Mouse (Mus musculus) forebrain, embryonic 12.5 days (tissue): ENCODE data around the gene Acta1. TPM values are rescaled to one million over a fixed set of nuclear protein-coding genes. Genes with fewer than 3 reads are reported as not detected.

ENCODE experiments used
- ATAC-seq: fragments of 200-750 bp; cut with Nextera tagmentation; 2 replicates; pipeline ENCODE4 v1.8.0; 2017; ENCODE audit warnings: moderate TSS enrichment; ENCODE audit not compliant: low FRiP score
- H3K27ac ChIP-seq: fragments of 300-500 bp; sonication (generic); 2 replicates; pipeline ENCODE4 v1.5.1; 2016; ENCODE audit warnings: mild to moderate bottlenecking
- H3K27me3 ChIP-seq: fragments of 300-500 bp; sonication (generic); 2 replicates; pipeline ENCODE4 v1.6.1; 2016; ENCODE audit warnings: mild to moderate bottlenecking
- H3K36me3 ChIP-seq: fragments of 300-500 bp; sonication (generic); replicated peaks from 2 replicates; pipeline ENCODE4 v1.6.1; 2016; ENCODE audit warnings: mild to moderate bottlenecking
- H3K4me1 ChIP-seq: fragments of 300-500 bp; sonication (generic); 2 replicates; pipeline ENCODE4 v1.6.1; 2016
- H3K4me2 ChIP-seq: fragments of 300-500 bp; sonication (generic); 2 replicates; pipeline ENCODE4 v1.6.1; 2016; ENCODE audit warnings: mild to moderate bottlenecking, moderate library complexity
- H3K4me3 ChIP-seq: fragments of 300-500 bp; sonication (generic); replicated peaks from 2 replicates; pipeline ENCODE4 v1.5.1; 2016; ENCODE audit warnings: mild to moderate bottlenecking
- H3K9ac ChIP-seq: fragments of 300-500 bp; sonication (generic); 2 replicates; pipeline ENCODE4 v1.6.1; 2016; ENCODE audit warnings: mild to moderate bottlenecking
- H3K9me3 ChIP-seq: fragments of 300-500 bp; sonication (generic); 2 replicates; pipeline ENCODE4 v1.6.1; 2016
- WGBS: fragments of 180-500 bp; shearing (Covaris S2); methylation state at CpG from one replicate; pipeline ENCODE4 v1.1.7; 2016; 5-methylcytosine and 5-hydroxymethylcytosine counted together
- polyA plus RNA-seq: library from polyadenylated mRNA; unstranded; fragments of >200 nt; fragmentation: Nextera tagmentation; extraction: Ambion mirVana; gene quantifications from 2 replicates; pipeline ENCODE4 v1.2.1, GENCODE M21; 2016

The Acta1 gene
- polyA plus RNA-seq, 1 experiment from 2014 or later = 2.4 TPM

DNA sequence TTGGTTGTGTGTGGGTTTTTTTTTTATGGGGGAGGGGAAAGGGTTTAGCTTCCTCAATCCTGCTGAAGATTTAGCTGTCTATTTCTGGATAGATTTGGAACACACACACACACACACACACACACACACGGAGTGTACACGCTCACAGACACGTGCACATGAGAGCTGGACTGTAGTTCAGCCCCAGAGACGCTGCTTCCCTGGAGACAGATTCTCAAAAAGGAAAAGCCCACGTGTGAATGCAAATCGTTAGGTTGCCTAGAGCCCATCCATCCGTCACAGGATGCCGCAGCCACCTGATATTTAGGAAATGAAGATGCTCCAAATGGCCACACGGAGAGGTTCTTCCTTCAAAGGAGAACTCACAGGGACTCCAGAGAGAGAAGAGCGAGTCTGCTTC lies 14.3 kb downstream of the Acta1 start:
- ATAC-seq = no peak
- H3K27me3 ChIP-seq = peaks cover 11% of the 10 kb centered on the region
- WGBS = 66% methylated on average over 10 of the region's 10 CpGs
- no peak overlapping the region for H3K4me3 ChIP-seq
- H3K36me3 ChIP-seq = no peaks in the 10 kb centered on the region
- H3K4me1 ChIP-seq = peaks cover 13% of the 10 kb centered on the region
- H3K4me2 ChIP-seq = no peak overlapping the region
- no peak overlapping the region for H3K27ac ChIP-seq
- no peaks in the 10 kb centered on the region for H3K9me3 ChIP-seq
- no peak overlapping the region for H3K9ac ChIP-seq

DNA sequence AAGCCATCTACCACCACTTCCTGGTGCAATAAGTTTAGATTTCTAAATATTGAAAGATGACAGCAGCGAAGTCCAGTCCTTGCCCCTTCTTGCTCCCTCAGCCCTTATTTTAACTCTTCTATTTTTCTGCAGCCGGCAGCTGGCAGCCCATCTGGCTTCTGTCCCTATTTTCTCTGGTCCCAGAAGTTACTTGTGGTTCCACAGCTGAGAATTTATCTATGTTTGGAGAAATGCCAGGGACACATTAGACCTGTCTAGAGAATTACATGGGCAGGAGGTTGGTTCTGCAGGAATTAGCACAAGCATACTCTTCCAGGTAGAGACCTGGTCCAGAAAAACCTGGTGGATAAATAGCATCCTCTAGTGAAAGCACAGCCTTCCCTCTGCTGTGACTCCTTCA lies 16.7 kb downstream of the Acta1 start:
- no peak overlapping the region for H3K9ac ChIP-seq
- H3K36me3 ChIP-seq = no peaks in the 10 kb centered on the region
- no peak overlapping the region for H3K4me2 ChIP-seq
- no peak overlapping the region for H3K27ac ChIP-seq
- no peak overlapping the region for H3K4me3 ChIP-seq
- no peaks in the 10 kb centered on the region for H3K9me3 ChIP-seq
- WGBS = 81% methylated on average over 2 of the region's 2 CpGs
- no peaks in the 10 kb centered on the region for H3K4me1 ChIP-seq
- ATAC-seq = no peak
- H3K27me3 ChIP-seq = no peaks in the 10 kb centered on the region; the same call in none of the 2 replicates

DNA sequence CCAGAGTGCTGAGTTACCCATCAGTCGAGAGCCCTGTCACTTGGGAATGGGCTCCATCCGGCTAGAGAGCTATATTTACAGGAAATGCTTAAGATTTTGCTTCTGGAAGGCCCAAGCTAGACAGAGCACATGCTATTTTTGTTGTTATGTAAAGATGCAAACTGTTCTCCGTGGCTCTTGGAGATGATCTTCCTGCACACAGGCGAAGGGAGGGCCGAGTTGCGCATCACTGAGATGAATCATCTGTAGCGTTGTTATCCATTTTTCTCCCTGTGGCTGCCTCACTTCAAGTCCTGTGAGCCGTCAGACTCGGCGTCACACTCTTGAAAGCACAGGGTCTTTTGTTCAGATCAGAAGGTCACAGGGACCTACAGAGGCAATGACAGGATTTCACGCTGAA lies 20.2 kb downstream of the Acta1 start:
- Histone ChIP-seq H3K27me3 (no peaks in the 10 kb centered on the region), H3K9me3 (no peaks in the 10 kb centered on the region), H3K4me2 (no peak overlapping the region), H3K4me1 (no peaks in the 10 kb centered on the region), H3K36me3 (no peaks in the 10 kb centered on the region), H3K9ac (no peak overlapping the region), H3K27ac (no peak overlapping the region), H3K4me3 (no peak overlapping the region)
- no peak for ATAC-seq
- 84% methylated on average over 11 of the region's 11 CpGs for WGBS

DNA sequence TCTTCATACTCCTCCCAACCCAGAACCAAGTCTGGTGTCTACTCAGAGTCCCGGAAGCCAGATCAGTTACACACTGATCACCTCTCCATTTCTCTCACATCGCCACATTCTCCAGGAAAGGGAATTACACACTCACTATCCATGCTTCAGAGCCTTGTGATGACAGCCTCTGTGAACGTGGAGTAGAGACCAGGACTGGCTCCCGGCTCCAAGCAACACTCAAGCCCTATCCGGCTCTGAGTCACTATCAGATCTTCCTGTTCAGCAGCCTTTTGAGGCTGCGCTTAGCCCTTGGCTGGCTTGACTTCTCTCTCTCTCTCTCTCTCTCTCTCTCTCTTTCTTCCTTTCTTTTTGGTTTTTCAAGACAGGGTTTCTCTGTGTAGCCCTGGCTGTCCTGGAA lies 21.2 kb downstream of the Acta1 start:
- H3K36me3 ChIP-seq = no peaks in the 10 kb centered on the region
- no peaks in the 10 kb centered on the region for H3K4me1 ChIP-seq
- H3K27ac ChIP-seq = no peak overlapping the region
- no peak overlapping the region for H3K4me2 ChIP-seq
- no peaks in the 10 kb centered on the region for H3K27me3 ChIP-seq
- no peak for ATAC-seq
- 86% methylated on average over 6 of the region's 6 CpGs for WGBS
- no peak overlapping the region for H3K9ac ChIP-seq
- H3K4me3 ChIP-seq = no peak overlapping the region
- no peaks in the 10 kb centered on the region for H3K9me3 ChIP-seq

DNA sequence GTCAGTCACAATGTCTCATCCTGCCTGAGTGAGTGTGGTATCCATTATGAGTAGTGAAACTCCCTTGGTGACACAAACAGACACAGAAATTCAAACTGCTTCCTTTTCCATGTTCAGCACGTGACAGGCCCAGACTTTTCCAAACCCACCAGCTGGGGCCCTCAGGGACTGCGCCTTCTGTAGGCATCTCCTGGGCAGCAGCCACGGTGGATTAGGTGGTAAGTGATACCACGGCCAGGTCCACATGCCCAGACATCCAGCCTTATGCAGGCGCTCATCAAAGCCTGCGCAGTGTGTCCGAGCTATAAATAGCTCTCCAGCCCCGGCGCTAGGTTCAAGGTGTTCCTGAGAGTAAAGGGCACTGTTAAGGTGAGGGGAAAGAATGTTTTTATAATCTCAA lies 22.5 kb downstream of the Acta1 start:
- Histone ChIP-seq H3K36me3 (no peaks in the 10 kb centered on the region), H3K4me1 (peaks cover 3% of the 10 kb centered on the region), H3K9me3 (no peaks in the 10 kb centered on the region), H3K27me3 (no peaks in the 10 kb centered on the region), H3K4me3 (no peak overlapping the region), H3K9ac (no peak overlapping the region), H3K4me2 (no peak overlapping the region), H3K27ac (no peak overlapping the region)
- WGBS = 85% methylated on average over 9 of the region's 9 CpGs
- no peak for ATAC-seq

DNA sequence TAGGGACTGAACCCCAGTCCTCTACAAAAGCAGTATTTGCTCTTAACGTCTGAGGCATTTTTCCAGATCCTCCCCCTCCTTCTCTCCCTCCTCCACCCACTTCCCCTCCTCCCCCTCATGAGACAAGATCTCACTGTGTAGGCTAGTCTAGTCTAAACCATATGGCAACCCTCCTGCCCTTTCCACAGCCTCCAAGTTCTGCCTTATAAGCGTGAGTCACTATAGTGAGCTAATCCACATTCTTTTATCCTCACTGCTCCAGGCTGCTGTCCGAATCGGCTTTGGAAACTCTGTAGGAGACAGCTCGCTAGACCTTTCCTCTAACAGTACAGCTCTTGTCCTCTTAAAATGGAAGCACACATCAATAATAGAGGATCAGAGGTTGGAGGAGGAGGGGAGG lies 27.6 kb downstream of the Acta1 start:
- no peak overlapping the region for H3K4me2 ChIP-seq
- H3K36me3 ChIP-seq = no peaks in the 10 kb centered on the region
- H3K27me3 ChIP-seq = peaks cover 15% of the 10 kb centered on the region
- H3K9me3 ChIP-seq = no peaks in the 10 kb centered on the region
- H3K9ac ChIP-seq = no peak overlapping the region
- H3K27ac ChIP-seq = no peak overlapping the region
- WGBS = 18% methylated on average over 5 of the region's 5 CpGs
- H3K4me1 ChIP-seq = peaks cover 10% of the 10 kb centered on the region
- H3K4me3 ChIP-seq = no peak overlapping the region
- no peak for ATAC-seq

DNA sequence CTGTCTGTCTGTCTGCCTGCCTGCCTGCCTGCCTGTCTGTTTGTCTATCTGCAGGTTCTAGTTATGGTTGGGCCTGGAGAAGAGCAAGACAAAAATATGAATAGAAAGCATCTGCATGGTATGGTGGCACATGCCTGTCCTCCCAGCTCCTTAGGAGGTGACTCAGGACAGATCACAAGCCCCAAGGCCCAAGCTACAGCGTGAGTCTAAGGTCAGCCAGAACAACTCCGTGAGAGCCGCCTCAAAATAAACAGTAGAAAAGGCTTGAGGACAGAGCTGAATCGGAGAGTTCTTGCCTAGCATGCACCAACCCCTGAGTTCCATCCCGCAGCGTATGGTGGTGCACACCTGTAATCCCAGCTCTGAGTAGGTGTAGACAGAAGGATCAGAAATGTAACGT lies 28.8 kb downstream of the Acta1 start:
- WGBS = 84% methylated on average over 7 of the region's 7 CpGs
- H3K27ac ChIP-seq = no peak overlapping the region

DNA sequence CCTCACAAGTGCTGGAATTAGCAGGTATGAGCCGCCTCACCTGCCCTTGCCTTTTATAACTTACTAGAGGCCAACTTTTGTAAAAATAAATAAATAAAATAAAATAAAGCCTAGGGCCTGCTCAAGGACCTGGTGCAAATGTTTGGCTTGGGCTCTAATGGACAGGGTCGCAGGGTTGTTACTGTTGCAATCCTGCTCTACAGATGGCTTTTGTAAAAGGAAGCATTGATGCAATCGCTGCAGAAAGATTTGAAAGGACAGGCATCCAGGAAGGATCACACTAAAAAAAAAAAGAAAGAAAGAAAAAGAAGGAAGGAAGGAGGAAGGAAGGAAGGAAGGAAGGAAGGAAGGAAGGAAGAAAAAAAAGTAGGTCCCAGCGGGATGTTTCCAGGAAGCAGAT lies 34.2 kb downstream of the Acta1 start:
- Histone ChIP-seq H3K36me3 (no peaks in the 10 kb centered on the region), H3K4me2 (peak overlapping the region; percentile 89), H3K9ac (no peak overlapping the region), H3K27ac (no peak overlapping the region), H3K4me1 (peaks cover 20% of the 10 kb centered on the region), H3K27me3 (peaks cover 31% of the 10 kb centered on the region), H3K9me3 (no peaks in the 10 kb centered on the region), H3K4me3 (peak overlapping the region; percentile 96; the same call in 1 of the 2 replicates)
- 82% methylated on average over 4 of the region's 4 CpGs for WGBS
- no peak for ATAC-seq

More for the DNA sequence above, 28.8 kb downstream of the Acta1 start:
- no peak overlapping the region for H3K4me3 ChIP-seq
- no peak for ATAC-seq
- peaks cover 10% of the 10 kb centered on the region for H3K4me1 ChIP-seq
- H3K4me2 ChIP-seq = no peak overlapping the region
- no peak overlapping the region for H3K9ac ChIP-seq
- no peaks in the 10 kb centered on the region for H3K9me3 ChIP-seq
- H3K36me3 ChIP-seq = no peaks in the 10 kb centered on the region
- peaks cover 24% of the 10 kb centered on the region for H3K27me3 ChIP-seq

DNA sequence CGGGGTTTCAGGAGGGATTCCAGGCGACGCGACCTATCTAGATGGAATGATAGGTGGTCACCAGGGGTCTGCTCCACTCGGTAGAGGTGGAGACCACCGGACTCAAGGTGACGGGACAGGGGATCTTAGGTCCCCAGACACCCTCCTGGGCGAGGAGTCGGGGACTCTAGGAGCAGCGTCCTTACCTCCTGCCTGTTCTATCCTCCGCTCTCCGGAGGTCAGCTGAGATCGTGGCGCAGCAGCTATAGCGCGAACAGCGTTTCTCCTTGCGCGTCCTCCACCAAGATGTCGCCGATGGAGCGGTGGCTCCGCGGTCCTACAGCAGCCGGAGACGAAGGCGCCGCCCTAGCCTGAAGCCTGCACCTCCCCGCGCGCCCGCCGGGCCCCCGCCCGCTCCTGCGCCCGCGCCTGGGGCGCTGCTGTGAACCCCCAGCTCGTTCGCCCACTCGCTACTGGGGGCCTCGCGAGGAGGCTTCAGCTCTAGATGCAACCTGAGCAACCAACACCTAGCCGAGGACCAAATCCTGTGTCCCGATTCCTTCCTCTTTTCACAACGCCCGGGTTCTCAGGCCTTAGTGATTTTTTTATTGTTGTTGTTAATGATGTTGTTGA lies 34.8 kb downstream of the Acta1 start, which contains the start of gene Ccsap:
TSS of gene Ccsap (minus strand) at position 562 of the 612 bp plus-strand sequence.
- ATAC-seq = no peak; the same call in 1 of the 2 replicates
- H3K4me1 ChIP-seq = peaks cover 20% of the 10 kb centered on the region
- H3K27ac ChIP-seq = peak within 1 kb of the TSS; percentile 79
- peak within 1 kb of the TSS; percentile 86 for H3K9ac ChIP-seq
- peak within 1 kb of the TSS; percentile 96 for H3K4me3 ChIP-seq
- H3K27me3 ChIP-seq = peaks cover 31% of the 10 kb centered on the region
- peak within 1 kb of the TSS; percentile 89 for H3K4me2 ChIP-seq
- H3K9me3 ChIP-seq = no peaks in the 10 kb centered on the region
- H3K36me3 ChIP-seq = no peaks in the 10 kb centered on the region
- under 1% methylated on average over 48 of the region's 48 CpGs for whole genome bisulfite sequencing

DNA sequence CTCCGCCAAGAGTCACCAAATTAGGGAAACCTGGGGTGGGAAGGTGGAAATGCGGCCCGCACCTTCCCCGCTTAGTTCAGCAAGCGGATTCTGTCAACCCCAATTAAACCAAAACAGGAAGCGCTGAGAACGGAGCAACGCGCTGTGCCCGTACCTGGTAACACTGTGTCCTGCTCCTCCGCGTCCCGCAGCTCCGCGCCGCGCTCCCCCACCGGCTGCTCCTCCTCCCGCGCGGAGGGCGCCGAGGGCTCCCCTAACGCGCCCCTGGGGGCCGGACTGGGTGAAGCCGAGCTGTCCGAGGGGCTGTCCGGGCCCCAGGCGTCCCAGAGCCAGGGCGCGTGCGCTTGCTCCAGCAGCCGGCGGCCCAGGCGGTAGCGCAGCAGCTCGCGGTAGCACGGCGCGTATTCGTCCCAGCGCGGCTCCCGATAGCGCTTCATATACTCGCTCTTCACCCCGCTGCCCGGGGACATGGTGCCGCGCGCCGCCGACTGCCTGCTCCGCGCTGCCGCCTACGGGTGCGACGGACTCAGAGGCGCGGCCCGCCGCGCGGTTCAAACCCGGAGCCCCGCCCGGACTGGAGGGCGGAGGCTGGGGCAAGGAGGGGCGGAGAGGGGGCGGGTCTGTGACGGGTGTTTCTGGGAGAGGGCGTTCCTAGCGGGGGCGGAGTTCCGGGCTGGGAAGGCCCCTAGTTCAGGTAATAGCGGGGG lies 35.5 kb downstream of the Acta1 start:
- H3K4me3 ChIP-seq = peak overlapping the region; percentile 96
- peak overlapping the region; percentile 86 for H3K9ac ChIP-seq
- H3K27me3 ChIP-seq = peaks cover 31% of the 10 kb centered on the region
- peak overlapping the region; percentile 79 for H3K27ac ChIP-seq
- peak; percentile 95 for ATAC-seq
- 0% methylated on average over 66 of the region's 79 CpGs for WGBS
- peaks cover 19% of the 10 kb centered on the region for H3K4me1 ChIP-seq
- H3K9me3 ChIP-seq = no peaks in the 10 kb centered on the region
- peak overlapping the region; percentile 89 for H3K4me2 ChIP-seq
- no peaks in the 10 kb centered on the region for H3K36me3 ChIP-seq

DNA sequence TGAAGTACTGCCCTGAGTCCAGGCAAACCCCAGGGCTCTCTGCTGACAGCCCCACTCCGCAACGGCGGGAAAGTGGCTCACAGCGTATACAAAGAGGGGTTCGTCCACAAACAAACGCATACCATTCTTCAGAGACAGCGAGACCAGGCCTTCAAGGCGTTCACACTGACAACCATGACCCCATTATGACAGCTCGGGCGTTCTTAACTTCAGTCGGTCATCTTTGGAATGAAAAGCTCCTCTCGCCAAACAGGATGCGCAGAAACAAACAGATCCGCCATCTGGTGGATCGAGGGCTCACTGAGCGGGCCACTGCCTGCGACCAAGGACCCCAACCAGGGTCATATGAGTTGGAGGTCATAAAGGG lies 36.0 kb downstream of the Acta1 start:
- WGBS = under 1% methylated on average over 17 of the region's 17 CpGs
- 0 out of 2 replicates have a peak overlapping the region, but pooled peaks have one; percentile 79 for H3K27ac ChIP-seq
- H3K4me2 ChIP-seq = peak overlapping the region; percentile 89
- H3K9me3 ChIP-seq = no peaks in the 10 kb centered on the region
- peaks cover 30% of the 10 kb centered on the region for H3K27me3 ChIP-seq
- H3K36me3 ChIP-seq = no peaks in the 10 kb centered on the region
- peak; percentile 21; the same call in 1 of the 2 replicates for ATAC-seq
- peak overlapping the region; percentile 96 for H3K4me3 ChIP-seq
- H3K9ac ChIP-seq = peak overlapping the region; percentile 86
- peaks cover 15% of the 10 kb centered on the region for H3K4me1 ChIP-seq

DNA sequence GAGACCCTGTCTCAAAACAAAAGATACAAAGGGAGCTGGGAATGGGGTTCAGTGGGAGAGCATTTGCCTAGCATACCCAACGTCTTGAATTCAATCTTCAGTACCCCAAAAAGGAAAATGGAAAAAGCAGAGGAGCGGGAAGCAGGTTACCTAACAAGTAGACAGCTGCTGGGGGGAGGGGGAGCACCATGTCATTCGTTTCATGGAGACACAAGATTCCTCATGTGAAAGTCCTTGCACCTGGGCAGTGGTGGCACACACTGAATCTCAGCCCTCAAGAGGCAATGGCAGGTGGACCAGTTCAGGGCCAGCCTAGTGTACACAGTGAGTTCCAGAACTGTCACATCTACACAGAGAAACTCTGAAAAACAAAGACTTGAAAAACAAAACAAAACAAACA lies 37.2 kb downstream of the Acta1 start:
- Histone ChIP-seq H3K27me3 (peaks cover 21% of the 10 kb centered on the region), H3K27ac (no peak overlapping the region), H3K4me3 (peak overlapping the region; percentile 96; the same call in 1 of the 2 replicates), H3K36me3 (no peaks in the 10 kb centered on the region), H3K4me2 (peak overlapping the region; percentile 89), H3K4me1 (peaks cover 15% of the 10 kb centered on the region), H3K9me3 (no peaks in the 10 kb centered on the region), H3K9ac (no peak overlapping the region)
- WGBS = 65% methylated on average over 3 of the region's 3 CpGs
- no peak for ATAC-seq
